Mouse (Mus musculus) CH12.LX (cell line): ENCODE data around the gene D630045J12Rik. TPM values are rescaled to one million over a fixed set of nuclear protein-coding genes. Genes with fewer than 3 reads are reported as not detected.

Experiments used
- DNase-seq: peaks from one replicate; pipeline ENCODE4 v3.0.0-alpha.2; 2013; ENCODE audit errors: extremely low read depth
- H3K27ac ChIP-seq: 2 replicates; pipeline ENCODE4 v1.5.1; 2012; ENCODE audit warnings: low read depth, mild to moderate bottlenecking, control low read depth, moderate library complexity; ENCODE audit not compliant: insufficient read depth
- H3K27me3 ChIP-seq: replicated peaks from 2 replicates; pipeline ENCODE3; 2012; ENCODE audit warnings: inconsistent platforms
- H3K36me3 ChIP-seq, 2 experiments: replicated peaks in 1 of 2; 2 replicates each; pipeline versions ENCODE3 to v1.6.1; 2012; ENCODE audit warnings: inconsistent platforms in 1 of 2, low read length in 1 of 2, mild to moderate bottlenecking in 1 of 2, mixed read lengths in 1 of 2, moderate library complexity in 1 of 2; ENCODE audit not compliant: control insufficient read depth in 1 of 2, insufficient read depth in 1 of 2
- H3K4me1 ChIP-seq, 2 experiments: 2 replicates each; pipeline ENCODE4 v1.6.1; 2012; ENCODE audit warnings: inconsistent platforms in 1 of 2, moderate library complexity in 1 of 2; ENCODE audit not compliant: insufficient read depth in 2 of 2, control insufficient read depth in 1 of 2
- H3K4me2 ChIP-seq: 2 replicates; pipeline ENCODE4 v1.6.1; 2012; ENCODE audit warnings: low read depth, mild to moderate bottlenecking, control low read depth; ENCODE audit not compliant: poor library complexity, insufficient read depth, severe bottlenecking
- H3K4me3 ChIP-seq, 3 experiments: fragments of 150-350 bp in 1 of 3; sonication (generic) in 1 of 3; replicated peaks in 1 of 3; 2 replicates each; pipeline versions ENCODE3 to v1.5.1; 2011 to 2012; ENCODE audit warnings: low read depth in 2 of 3, low read length in 2 of 3, mild to moderate bottlenecking in 2 of 3, moderate library complexity in 2 of 3, control low read depth in 1 of 3, improper control_type of control experiment in 1 of 3, inconsistent platforms in 1 of 3, mixed read lengths in 1 of 3; ENCODE audit not compliant: poor library complexity in 1 of 3
- H3K79me2 ChIP-seq: replicated peaks from 2 replicates; pipeline ENCODE4 v1.6.1; 2012; ENCODE audit warnings: mild to moderate bottlenecking, moderate library complexity; ENCODE audit not compliant: control insufficient read depth, poor library complexity, insufficient read depth, severe bottlenecking; ENCODE audit errors: extremely low read depth
- H3K9ac ChIP-seq: 2 replicates; pipeline ENCODE4 v1.6.1; 2012; ENCODE audit warnings: low read depth, mild to moderate bottlenecking, control low read depth, moderate library complexity; ENCODE audit not compliant: insufficient read depth
- H3K9me3 ChIP-seq: replicated peaks from 2 replicates; pipeline ENCODE3; 2012; ENCODE audit warnings: low read length, inconsistent platforms, mixed read lengths
- CHD2 ChIP-seq: IDR thresholded peaks from 2 replicates; pipeline ENCODE4 v1.6.1; 2011; ENCODE audit warnings: low read length, improper control_type of control experiment
- CTCF ChIP-seq, 2 experiments: IDR thresholded peaks in 1 of 2; conservative IDR thresholded peaks in 1 of 2; 2 replicates each; pipeline ENCODE4 v1.5.1; 2011 to 2012; ENCODE audit warnings: low read depth in 2 of 2, low read length in 2 of 2, improper control_type of control experiment in 1 of 2, inconsistent platforms in 1 of 2, mild to moderate bottlenecking in 1 of 2, moderate library complexity in 1 of 2
- IRF4 ChIP-seq: IDR thresholded peaks from 2 replicates; pipeline ENCODE4 v1.6.1; 2014; ENCODE audit warnings: low read depth, mild to moderate bottlenecking, inconsistent platforms, low read length, improper control_type of control experiment
- JUN ChIP-seq: IDR thresholded peaks from 2 replicates; pipeline ENCODE4 v1.6.1; 2011; ENCODE audit warnings: low read depth, mild to moderate bottlenecking, low read length, improper control_type of control experiment, moderate library complexity; ENCODE audit not compliant: insufficient read depth
- JUND ChIP-seq: conservative IDR thresholded peaks from 2 replicates; pipeline ENCODE4 v1.6.1; 2011; ENCODE audit warnings: low read depth, low read length, improper control_type of control experiment
- MAFK ChIP-seq: IDR thresholded peaks from 2 replicates; pipeline ENCODE4 v1.6.1; 2011; ENCODE audit warnings: low read length, improper control_type of control experiment; ENCODE audit not compliant: insufficient replicate concordance
- MAZ ChIP-seq: IDR thresholded peaks from 2 replicates; pipeline ENCODE4 v1.6.1; 2012; ENCODE audit warnings: low read depth, mild to moderate bottlenecking, inconsistent platforms, low read length, improper control_type of control experiment, moderate library complexity
- MXI1 ChIP-seq: IDR thresholded peaks from 2 replicates; pipeline ENCODE4 v1.6.1; 2011; ENCODE audit warnings: mild to moderate bottlenecking, low read depth, low read length, improper control_type of control experiment
- NRF1 ChIP-seq: IDR thresholded peaks from 2 replicates; pipeline ENCODE4 v1.6.1; 2014; ENCODE audit warnings: low read depth, mild to moderate bottlenecking, inconsistent platforms, low read length, improper control_type of control experiment, moderate library complexity
- PAX5 ChIP-seq: IDR thresholded peaks from 2 replicates; pipeline ENCODE4 v1.6.1; 2012; ENCODE audit warnings: low read length, inconsistent platforms, mixed read lengths
- POLR2AphosphoS2 ChIP-seq: IDR thresholded peaks from 2 replicates; pipeline ENCODE4 v1.6.1; 2011; ENCODE audit warnings: low read depth, low read length, improper control_type of control experiment
- RAD21 ChIP-seq: IDR thresholded peaks from 2 replicates; pipeline ENCODE4 v1.6.1; 2011; ENCODE audit warnings: low read depth, mild to moderate bottlenecking, low read length, improper control_type of control experiment, moderate library complexity
- SIN3A ChIP-seq: IDR thresholded peaks from 2 replicates; pipeline ENCODE4 v1.6.1; 2012; ENCODE audit warnings: low read length, improper control_type of control experiment, inconsistent platforms
- TBP ChIP-seq: conservative IDR thresholded peaks from 2 replicates; pipeline ENCODE4 v1.6.1; 2011; ENCODE audit warnings: low read depth, low read length, improper control_type of control experiment
- TCF12 ChIP-seq: IDR thresholded peaks from 2 replicates; pipeline ENCODE4 v1.6.1; 2014; ENCODE audit warnings: low read depth, mild to moderate bottlenecking, inconsistent platforms, low read length, improper control_type of control experiment
- UBTF ChIP-seq: IDR thresholded peaks from 2 replicates; pipeline ENCODE4 v1.6.1; 2012; ENCODE audit warnings: low read depth, mild to moderate bottlenecking, inconsistent platforms, low read length, improper control_type of control experiment, moderate library complexity
- USF1 ChIP-seq: IDR thresholded peaks from 2 replicates; pipeline ENCODE4 v1.6.1; 2014; ENCODE audit warnings: low read depth, mild to moderate bottlenecking, inconsistent platforms, low read length, improper control_type of control experiment
- USF2 ChIP-seq: conservative IDR thresholded peaks from 2 replicates; pipeline ENCODE4 v1.6.1; 2011; ENCODE audit warnings: low read depth, low read length, improper control_type of control experiment
- ZNF384 ChIP-seq: IDR thresholded peaks from 2 replicates; pipeline ENCODE4 v1.6.1; 2012; ENCODE audit warnings: low read depth, low read length, improper control_type of control experiment, inconsistent platforms
- dilution Hi-C: fragments of 300-500 bp; cut with MboI; formaldehyde crosslinking; loops from 2 replicates; pipeline ENCODE4 v1.14.3; 2020; ENCODE audit warnings: low sequenced_read_pairs; ENCODE audit not compliant: extremely low pct_unique_long_range_greater_than_20kb, extremely low pct_ligation_motif_present
- in situ Hi-C: fragments of 300-500 bp; cut with MboI; formaldehyde crosslinking; loops from 3 replicates; pipeline ENCODE4 v1.14.3; 2019; ENCODE audit warnings: low sequenced_read_pairs, low pct_ligation_motif_present, low pct_unique_long_range_greater_than_20kb, mixed read lengths
- polyA plus RNA-seq: library from polyadenylated mRNA; unstranded; fragments of >175 nt; gene quantifications from 2 replicates; pipeline ENCODE4 v1.2.1, GENCODE M21; 2012; ENCODE audit warnings: low read depth; ENCODE audit not compliant: insufficient read length
- total RNA-seq, 2 experiments: library from RNA; depleted of rRNA; stranded (reverse); fragments of 300-350 nt in 1 of 2; fragments of >200 nt in 1 of 2; gene quantifications; 2 replicates each; pipeline ENCODE4 v1.2.3; 2012 to 2014

D630045J12Rik gene
- total and polyA plus RNA-seq, 3 experiments = 0.48 to 4.9 (median 1.7) TPM

DNA sequence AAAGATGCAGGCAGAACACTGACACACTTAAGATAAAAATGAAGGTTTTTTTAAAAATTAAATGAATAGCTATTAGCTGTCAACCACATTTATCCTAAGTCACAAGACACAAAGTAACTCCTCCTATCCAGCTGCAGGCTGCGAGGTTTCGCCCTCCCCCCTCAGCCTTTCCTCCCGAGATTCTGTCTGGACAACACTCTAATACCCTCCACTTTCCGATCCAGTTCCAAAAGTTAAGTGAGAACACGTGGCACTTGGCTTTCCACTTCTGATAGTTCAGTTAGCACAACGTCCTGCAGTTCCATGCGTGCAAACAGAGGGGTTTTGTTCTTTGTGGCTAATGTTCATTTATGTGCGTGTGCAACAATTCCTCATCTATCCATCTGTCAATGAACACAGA lies 69.0 kb downstream of the D630045J12Rik start:
- DNase-seq = no peak
- no peaks in the 10 kb centered on the region for H3K79me2 ChIP-seq
- H3K36me3 ChIP-seq = peaks cover 0 to 36% of the 10 kb centered on the region in 2 experiments
- no peaks in the 10 kb centered on the region for H3K9me3 ChIP-seq
- H3K4me2 ChIP-seq = no peak overlapping the region
- no peak overlapping the region for H3K27ac ChIP-seq
- no peak overlapping the region for H3K9ac ChIP-seq
- H3K4me3 ChIP-seq = no peak overlapping the region
- no peaks in the 10 kb centered on the region for H3K27me3 ChIP-seq
- no peak for TF ChIP-seq JUN
- TF ChIP-seq USF2 = no peak
- no peak for TF ChIP-seq TCF12
- TF ChIP-seq UBTF = no peak
- TF ChIP-seq USF1 = no peak
- TF ChIP-seq MAFK = no peak
- TF ChIP-seq RAD21 = no peak
- no peak for TF ChIP-seq NRF1
- TF ChIP-seq MAZ = no peak
- TF ChIP-seq CTCF (conservative IDR thresholded peaks at IDR 0.05 in 1 of 2, IDR thresholded peaks at IDR 0.05 in 1 of 2; ENCODE audit: low read depth in 2 of 2, low read length in 2 of 2) = no peak
- no peak for TF ChIP-seq IRF4
- TF ChIP-seq MXI1 = no peak
- no peak for TF ChIP-seq SIN3A
- TF ChIP-seq ZNF384 = no peak
- TF ChIP-seq PAX5 = no peak
- no peak for TF ChIP-seq POLR2AphosphoS2
- TF ChIP-seq CHD2 = no peak
- TF ChIP-seq TBP = no peak
- no peak for TF ChIP-seq JUND
- H3K4me1 ChIP-seq = peaks cover 0 to 10% of the 10 kb centered on the region in 2 experiments; a peak in 2 of 4 replicates
- in situ Hi-C loops (no loop called here), dilution Hi-C loops (no loop called here)

DNA sequence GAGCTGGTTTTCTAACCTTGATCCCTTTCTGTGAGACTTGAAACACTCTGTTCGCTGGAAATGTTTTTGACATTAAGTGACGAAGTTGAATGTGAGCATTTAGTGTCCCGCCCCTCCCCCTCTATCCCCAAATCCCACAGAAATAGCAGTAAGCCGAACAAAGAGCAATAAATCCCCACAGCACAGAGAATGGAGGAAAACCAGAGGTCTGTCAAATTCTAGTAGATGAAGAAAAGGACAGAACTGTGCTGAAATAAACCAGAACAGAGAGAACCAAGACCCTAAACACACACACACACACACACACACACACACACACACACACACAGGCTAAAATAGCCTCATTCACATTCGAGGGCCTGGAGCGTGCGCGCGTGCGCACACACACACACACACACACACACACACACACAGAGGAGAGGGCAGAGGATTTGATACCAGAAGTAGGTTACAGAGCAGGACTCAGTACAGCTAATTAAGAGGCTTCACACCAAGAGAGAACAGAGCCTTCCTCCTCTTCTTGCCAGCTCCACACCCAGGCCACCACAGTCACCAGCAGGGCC lies 72.0 kb downstream of the D630045J12Rik start:
- TF ChIP-seq POLR2AphosphoS2 = no peak
- no peaks in the 10 kb centered on the region for H3K9me3 ChIP-seq
- peaks cover 0 to 10% of the 10 kb centered on the region in 2 experiments; a peak in 2 of 4 replicates for H3K4me1 ChIP-seq
- H3K27ac ChIP-seq = no peak overlapping the region
- no peaks in the 10 kb centered on the region for H3K27me3 ChIP-seq
- H3K4me3 ChIP-seq = no peak overlapping the region
- dilution Hi-C loops = no loop called here
- no peaks in the 10 kb centered on the region for H3K79me2 ChIP-seq
- no peak overlapping the region for H3K4me2 ChIP-seq
- no peak for DNase-seq
- peaks cover 0 to 37% of the 10 kb centered on the region in 2 experiments for H3K36me3 ChIP-seq
- in situ Hi-C loops = no loop called here
- no peak overlapping the region for H3K9ac ChIP-seq
